Mouse (Mus musculus): ENCODE data around the gene Smtnl2. TPM values are rescaled to one million over a fixed set of nuclear protein-coding genes. Genes with fewer than 3 reads are reported as not detected.
"Not testable (repeated sequence)": the region's sequence is repeated elsewhere in the genome, so short reads cannot be mapped to it uniquely, and the experiment has no call there.

Gene Smtnl2
- polyA plus RNA-seq, 1 experiment from 2014 or later: 148 TPM

GRCm38 (mm10) chr11:72361385-72362346 lies 49.8 kb downstream of the Smtnl2 start:
- H3K4me3 ChIP-seq: peak overlapping the region; percentile 64
- peak; percentile 86 for DNase-seq (ENCODE audit: low spot score)
- H3K27me3 ChIP-seq (ENCODE audit: insufficient read depth, poor library complexity, severe bottlenecking): no peaks in the 10 kb centered on the region
- 12% methylated on average over 42 of the region's 42 CpGs for WGBS
- H3K27ac ChIP-seq: peak overlapping the region; percentile 86
- H3K4me1 ChIP-seq: 0 out of 2 replicates have a peak, but pooled peaks cover 3% of the 10 kb centered on the region
- no peaks in the 10 kb centered on the region for H3K36me3 ChIP-seq
- H3K9me3 ChIP-seq: no peaks in the 10 kb centered on the region

- DNase-seq (ENCODE audit: low spot score): peak; percentile 89
- Histone ChIP-seq H3K4me1 (peaks cover 6% of the 10 kb centered on the region), H3K27ac (no peak overlapping the region), H3K4me3 (peak overlapping the region; percentile 45), H3K9me3 (no peaks in the 10 kb centered on the region), H3K36me3 (no peaks in the 10 kb centered on the region), H3K27me3 (ENCODE audit: insufficient read depth, poor library complexity, severe bottlenecking) (no peaks in the 10 kb centered on the region)
- WGBS: 20% methylated on average over 20 of the region's 20 CpGs
Observed at GRCm38 (mm10) chr11:72354971-72355728, 56.4 kb downstream of the Smtnl2 start.

DNA sequence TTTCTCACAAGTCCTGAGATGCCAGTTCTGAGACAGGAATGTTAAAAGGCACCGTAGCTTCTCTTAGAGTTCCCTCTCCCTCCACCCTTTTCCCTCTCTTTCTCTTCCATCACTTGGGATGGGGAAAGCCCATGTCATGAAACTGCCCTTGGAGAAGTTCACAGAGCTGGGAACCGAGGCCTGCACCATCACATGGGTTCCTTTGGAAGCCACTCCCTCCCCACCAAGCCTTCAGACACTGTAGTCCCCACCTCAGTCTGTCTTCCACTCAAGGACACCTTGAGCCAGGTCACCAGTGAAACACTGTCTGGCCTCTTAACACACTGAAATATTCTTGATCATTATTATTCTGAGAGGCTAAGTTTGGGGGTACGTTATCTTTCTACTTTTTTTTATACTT lies 58.3 kb downstream of the Smtnl2 start:
- no peak overlapping the region for H3K27ac ChIP-seq
- H3K4me3 ChIP-seq: no peak overlapping the region
- H3K27me3 ChIP-seq (ENCODE audit: insufficient read depth, poor library complexity, severe bottlenecking): no peaks in the 10 kb centered on the region
- 73% methylated on average over 3 of the region's 3 CpGs for WGBS
- H3K4me1 ChIP-seq: peaks cover 6% of the 10 kb centered on the region
- no peaks in the 10 kb centered on the region for H3K36me3 ChIP-seq
- H3K9me3 ChIP-seq: no peaks in the 10 kb centered on the region
- no peak for DNase-seq (ENCODE audit: low spot score)

DNA sequence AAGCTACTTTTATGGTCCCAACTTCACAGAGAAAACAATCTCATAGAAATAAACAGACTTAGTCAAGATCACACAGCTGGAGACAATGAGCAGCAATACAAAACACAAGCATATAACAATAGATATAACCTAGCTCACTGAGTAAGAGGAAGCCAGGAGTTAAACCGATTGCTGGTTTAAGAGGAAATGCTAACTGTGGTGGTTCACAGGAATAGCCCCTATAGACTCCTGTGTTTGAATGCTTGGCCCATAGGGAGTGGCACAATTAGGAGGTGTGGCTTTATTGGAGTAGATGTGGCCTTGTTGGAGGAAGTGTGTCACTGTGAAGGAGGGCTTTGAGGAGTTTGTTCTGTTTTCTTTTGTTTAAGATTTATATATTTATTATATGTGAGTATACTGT lies 59.2 kb downstream of the Smtnl2 start:
- Histone ChIP-seq H3K4me1 (peaks cover 6% of the 10 kb centered on the region), H3K27ac (no peak overlapping the region), H3K9me3 (no peaks in the 10 kb centered on the region), H3K27me3 (ENCODE audit: insufficient read depth, poor library complexity, severe bottlenecking) (no peaks in the 10 kb centered on the region), H3K36me3 (no peaks in the 10 kb centered on the region), H3K4me3 (no peak overlapping the region)
- WGBS: 80% methylated on average over 1 of the region's 1 CpGs
- DNase-seq (ENCODE audit: low spot score): no peak

DNA sequence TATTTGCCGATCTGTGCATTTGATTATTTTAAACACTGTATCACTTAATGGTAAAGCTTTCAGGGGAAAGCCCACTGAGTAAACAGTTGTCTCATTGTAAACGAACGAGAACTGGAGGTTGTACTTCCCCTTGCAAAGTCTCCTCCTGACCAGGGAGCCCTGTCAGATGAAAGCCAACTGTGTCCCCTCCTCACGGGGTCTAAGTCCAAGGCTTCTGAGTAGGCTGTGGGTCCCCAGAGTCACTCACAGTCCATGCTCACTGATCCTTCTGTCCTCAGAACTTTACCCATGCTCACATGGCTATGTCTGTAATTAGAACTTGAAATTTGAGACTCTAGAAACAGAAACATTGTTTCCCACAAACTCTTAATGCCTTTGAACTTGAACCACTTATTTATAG lies 61.9 kb downstream of the Smtnl2 start:
- H3K36me3 ChIP-seq: no peaks in the 10 kb centered on the region

DNA sequence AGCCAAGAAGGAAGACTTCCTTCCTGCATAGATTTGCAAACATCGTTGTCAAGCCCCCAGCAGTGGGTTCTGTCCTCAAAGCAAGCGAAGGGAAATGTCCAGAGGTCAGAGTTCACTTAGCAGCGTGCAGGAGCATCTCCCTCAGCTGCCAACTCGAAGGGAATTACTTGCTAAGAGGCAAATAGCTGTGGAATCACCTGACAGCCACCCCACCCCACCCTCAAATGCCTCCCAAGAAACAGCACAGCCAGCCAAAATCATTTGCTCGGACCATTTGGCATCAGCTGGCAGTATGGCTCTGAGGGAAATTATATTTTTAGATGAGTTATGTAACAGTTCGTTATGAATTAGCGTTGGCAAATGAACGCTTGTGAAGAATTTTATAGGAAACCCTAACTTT lies 62.5 kb downstream of the Smtnl2 start:
- no peaks in the 10 kb centered on the region for H3K27me3 ChIP-seq (ENCODE audit: insufficient read depth, poor library complexity, severe bottlenecking)
- no peak overlapping the region for H3K4me3 ChIP-seq
- no peak overlapping the region for H3K27ac ChIP-seq
- H3K4me1 ChIP-seq: no peaks in the 10 kb centered on the region
- no peak for DNase-seq (ENCODE audit: low spot score)
- no peaks in the 10 kb centered on the region for H3K9me3 ChIP-seq
- WGBS: 63% methylated on average over 8 of the region's 8 CpGs
- no peaks in the 10 kb centered on the region for H3K36me3 ChIP-seq

More for the DNA sequence above, 61.9 kb downstream of the Smtnl2 start:
- WGBS: 76% methylated on average over 4 of the region's 4 CpGs
- H3K4me1 ChIP-seq: no peaks in the 10 kb centered on the region
- no peak overlapping the region for H3K4me3 ChIP-seq
- H3K27me3 ChIP-seq (ENCODE audit: insufficient read depth, poor library complexity, severe bottlenecking): no peaks in the 10 kb centered on the region
- H3K9me3 ChIP-seq: no peaks in the 10 kb centered on the region
- no peak overlapping the region for H3K27ac ChIP-seq
- DNase-seq (ENCODE audit: low spot score): no peak

- no peak for DNase-seq (ENCODE audit: low spot score)
- Histone ChIP-seq H3K27me3 (ENCODE audit: insufficient read depth, poor library complexity, severe bottlenecking) (no peaks in the 10 kb centered on the region), H3K27ac (no peak overlapping the region), H3K9me3 (no peaks in the 10 kb centered on the region), H3K4me1 (no peaks in the 10 kb centered on the region), H3K36me3 (no peaks in the 10 kb centered on the region), H3K4me3 (no peak overlapping the region)
- 48% methylated on average over 10 of the region's 10 CpGs for WGBS
Observed at GRCm38 (mm10) chr11:72348563-72348962, 63.0 kb downstream of the Smtnl2 start.

- no peak overlapping the region for H3K4me3 ChIP-seq
- no peaks in the 10 kb centered on the region for H3K27me3 ChIP-seq (ENCODE audit: insufficient read depth, poor library complexity, severe bottlenecking)
- no peak for DNase-seq (ENCODE audit: low spot score)
- no peak overlapping the region for H3K27ac ChIP-seq
- H3K9me3 ChIP-seq: no peaks in the 10 kb centered on the region
- H3K4me1 ChIP-seq: peaks cover 4% of the 10 kb centered on the region; the same call in 1 of the 2 replicates
- 84% methylated on average over 11 of the region's 11 CpGs for WGBS
- no peaks in the 10 kb centered on the region for H3K36me3 ChIP-seq
Observed at GRCm38 (mm10) chr11:72344486-72344885, 67.0 kb downstream of the Smtnl2 start.

DNA sequence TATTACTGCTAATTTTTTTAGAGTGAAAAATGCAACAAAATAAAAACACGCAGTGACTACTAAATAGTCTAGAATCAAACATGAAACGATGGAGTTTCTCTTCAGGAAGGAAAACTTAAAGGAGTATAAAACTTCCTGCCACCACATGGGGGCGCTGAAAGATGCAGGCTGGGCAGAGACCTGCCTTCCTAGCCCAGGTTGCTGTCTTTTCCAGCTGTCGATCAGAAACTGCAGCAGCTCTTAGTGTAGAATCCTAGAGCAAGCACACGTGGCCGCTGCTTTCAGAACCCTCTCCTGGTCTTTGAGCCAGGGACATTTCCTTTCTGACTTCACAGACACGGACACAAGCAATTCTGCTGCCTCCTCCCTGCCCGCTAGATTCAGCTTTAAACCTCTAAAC lies 67.6 kb downstream of the Smtnl2 start:
- no peak overlapping the region for H3K4me3 ChIP-seq
- H3K9me3 ChIP-seq: no peaks in the 10 kb centered on the region
- peaks cover 4% of the 10 kb centered on the region; the same call in 1 of the 2 replicates for H3K4me1 ChIP-seq
- WGBS: 21% methylated on average over 8 of the region's 8 CpGs
- no peaks in the 10 kb centered on the region for H3K27me3 ChIP-seq (ENCODE audit: insufficient read depth, poor library complexity, severe bottlenecking)
- DNase-seq (ENCODE audit: low spot score): no peak
- no peak overlapping the region for H3K27ac ChIP-seq
- no peaks in the 10 kb centered on the region for H3K36me3 ChIP-seq

- H3K4me3 ChIP-seq; H3K9me3 ChIP-seq; H3K27ac ChIP-seq; H3K4me1 ChIP-seq; DNase-seq (ENCODE audit: low spot score); H3K27me3 ChIP-seq (ENCODE audit: insufficient read depth, poor library complexity, severe bottlenecking); H3K36me3 ChIP-seq: not testable (repeated sequence)
- 86% methylated on average over 5 of the region's 5 CpGs for WGBS
Observed at GRCm38 (mm10) chr11:72343238-72343625, 68.3 kb downstream of the Smtnl2 start.

- Histone ChIP-seq H3K27ac (no peak overlapping the region), H3K4me1 (peaks cover 4% of the 10 kb centered on the region; the same call in 1 of the 2 replicates), H3K4me3 (no peak overlapping the region), H3K27me3 (ENCODE audit: insufficient read depth, poor library complexity, severe bottlenecking) (no peaks in the 10 kb centered on the region), H3K9me3 (no peaks in the 10 kb centered on the region), H3K36me3 (no peaks in the 10 kb centered on the region)
- WGBS: 12% methylated on average over 7 of the region's 7 CpGs
- peak; percentile 83 for DNase-seq (ENCODE audit: low spot score)
Observed at GRCm38 (mm10) chr11:72342549-72343237, 68.8 kb downstream of the Smtnl2 start.

DNA sequence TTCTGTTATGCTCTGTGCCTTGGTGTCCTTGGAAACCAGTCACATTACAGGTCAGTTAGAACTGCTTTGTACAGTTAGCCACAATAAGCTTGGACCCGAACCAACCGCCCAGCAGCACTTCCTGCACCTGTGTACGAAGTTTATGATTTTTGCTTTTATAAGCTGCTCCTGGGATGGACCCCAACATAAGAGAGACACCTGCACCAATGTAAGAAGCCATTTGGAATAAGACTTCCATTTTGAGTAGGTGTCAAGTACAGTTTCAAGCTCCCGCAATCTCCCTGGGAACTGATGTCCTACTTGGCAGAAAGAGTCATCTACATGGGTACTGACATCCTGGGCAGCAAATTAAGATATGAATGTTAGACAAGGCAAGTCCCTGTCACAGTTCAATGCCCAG lies 71.8 kb downstream of the Smtnl2 start:
- Histone ChIP-seq H3K27me3 (ENCODE audit: insufficient read depth, poor library complexity, severe bottlenecking) (no peaks in the 10 kb centered on the region), H3K27ac (no peak overlapping the region), H3K9me3 (no peaks in the 10 kb centered on the region), H3K4me1 (peaks cover 4% of the 10 kb centered on the region; the same call in 1 of the 2 replicates), H3K4me3 (no peak overlapping the region), H3K36me3 (no peaks in the 10 kb centered on the region)
- no peak for DNase-seq (ENCODE audit: low spot score)
- 80% methylated on average over 4 of the region's 4 CpGs for WGBS

Data from heart, embryonic 10.5 days (tissue).